Mouse (Mus musculus) neural tube, embryonic 13.5 days (tissue): ENCODE results near the gene Oit3. TPM values are rescaled to one million over a fixed set of nuclear protein-coding genes. Genes with fewer than 3 reads are reported as not detected.
"Not testable (repeated sequence)": the region's sequence is repeated elsewhere in the genome, so short reads cannot be mapped to it uniquely, and the experiment has no call there.

Source experiments
- ATAC-seq: fragments of 200-750 bp; cut with Nextera tagmentation; 2 replicates; pipeline ENCODE4 v1.8.0; 2017; ENCODE audit warnings: low read depth, mild to moderate bottlenecking, moderate TSS enrichment, moderate library complexity
- H3K27ac ChIP-seq: fragments of 300-500 bp; sonication (generic); replicated peaks from 2 replicates; pipeline ENCODE4 v1.5.1; 2015; ENCODE audit warnings: moderate library complexity, mild to moderate bottlenecking, inconsistent platforms
- H3K27me3 ChIP-seq: fragments of 300-500 bp; sonication (generic); 2 replicates; pipeline ENCODE4 v1.6.1; 2015; ENCODE audit warnings: mild to moderate bottlenecking, inconsistent platforms
- H3K36me3 ChIP-seq: fragments of 300-500 bp; sonication (generic); 2 replicates; pipeline ENCODE4 v1.6.1; 2015; ENCODE audit warnings: mild to moderate bottlenecking, inconsistent platforms
- H3K4me1 ChIP-seq: fragments of 300-500 bp; sonication (generic); replicated peaks from 2 replicates; pipeline ENCODE4 v1.6.1; 2015; ENCODE audit warnings: inconsistent platforms
- H3K4me2 ChIP-seq: fragments of 300-500 bp; sonication (generic); 2 replicates; pipeline ENCODE4 v1.6.1; 2015; ENCODE audit warnings: inconsistent platforms, mild to moderate bottlenecking, moderate library complexity
- H3K4me3 ChIP-seq: fragments of 300-500 bp; sonication (generic); 2 replicates; pipeline ENCODE4 v1.5.1; 2015; ENCODE audit warnings: mild to moderate bottlenecking, inconsistent platforms
- H3K9ac ChIP-seq: fragments of 300-500 bp; sonication (generic); 2 replicates; pipeline ENCODE4 v1.6.1; 2015; ENCODE audit warnings: moderate library complexity, mild to moderate bottlenecking, inconsistent platforms
- H3K9me3 ChIP-seq: fragments of 300-500 bp; sonication (generic); 2 replicates; pipeline ENCODE4 v1.6.1; 2016; ENCODE audit warnings: inconsistent platforms
- WGBS: fragments of 180-500 bp; shearing (Covaris S2); methylation state at CpG from one replicate; pipeline ENCODE4 v1.1.7; 2015; 5-methylcytosine and 5-hydroxymethylcytosine counted together
- polyA plus RNA-seq: library from polyadenylated mRNA; unstranded; fragments of >200 nt; fragmentation: Nextera tagmentation; extraction: Ambion mirVana; gene quantifications from 2 replicates; pipeline ENCODE4 v1.2.1, GENCODE M21; 2015

Gene Oit3
- polyA plus RNA-seq, 1 experiment from 2014 or later, result 0.20 TPM

- Histone ChIP-seq H3K4me2 (no peak overlapping the region), H3K36me3 (no peaks in the 10 kb centered on the region), H3K4me3 (no peak overlapping the region), H3K27me3 (no peaks in the 10 kb centered on the region), H3K9me3 (no peaks in the 10 kb centered on the region), H3K9ac (no peak overlapping the region), H3K4me1 (peaks cover 6% of the 10 kb centered on the region), H3K27ac (no peak overlapping the region)
- 85% methylated on average over 4 of the region's 4 CpGs for WGBS
- no peak for ATAC-seq
Measured at GRCm38 (mm10) chr10:59426371-59426770, 15.2 kb downstream of the Oit3 start.

GRCm38 (mm10) chr10:59425369-59425768 lies 16.2 kb downstream of the Oit3 start:
- Histone ChIP-seq H3K4me2 (no peak overlapping the region), H3K4me1 (peaks cover 6% of the 10 kb centered on the region), H3K9me3 (no peaks in the 10 kb centered on the region), H3K9ac (no peak overlapping the region), H3K4me3 (no peak overlapping the region), H3K27me3 (no peaks in the 10 kb centered on the region), H3K36me3 (no peaks in the 10 kb centered on the region), H3K27ac (no peak overlapping the region)
- ATAC-seq, result no peak
- WGBS, result 90% methylated on average over 7 of the region's 7 CpGs

GRCm38 (mm10) chr10:59424453-59424852 lies 17.1 kb downstream of the Oit3 start:
- no peak for ATAC-seq
- Histone ChIP-seq H3K9me3 (no peaks in the 10 kb centered on the region), H3K36me3 (no peaks in the 10 kb centered on the region), H3K4me1 (peaks cover 2% of the 10 kb centered on the region), H3K27me3 (no peaks in the 10 kb centered on the region), H3K9ac (no peak overlapping the region), H3K4me3 (no peak overlapping the region), H3K27ac (no peak overlapping the region), H3K4me2 (no peak overlapping the region)
- WGBS, result 67% methylated on average over 3 of the region's 3 CpGs

- Histone ChIP-seq H3K9me3 (no peaks in the 10 kb centered on the region), H3K4me3 (no peak overlapping the region), H3K4me2 (no peak overlapping the region), H3K9ac (no peak overlapping the region), H3K27ac (no peak overlapping the region), H3K4me1 (no peaks in the 10 kb centered on the region), H3K36me3 (no peaks in the 10 kb centered on the region), H3K27me3 (no peaks in the 10 kb centered on the region)
- whole genome bisulfite sequencing, result 87% methylated on average over 4 of the region's 4 CpGs
- no peak for ATAC-seq
Measured at GRCm38 (mm10) chr10:59419516-59419915, 22.1 kb downstream of the Oit3 start.

- no peaks in the 10 kb centered on the region for H3K9me3 ChIP-seq
- H3K27me3 ChIP-seq, result no peaks in the 10 kb centered on the region
- WGBS, result 90% methylated on average over 3 of the region's 3 CpGs
- no peak overlapping the region for H3K4me2 ChIP-seq
- no peak overlapping the region for H3K9ac ChIP-seq
- no peak overlapping the region for H3K27ac ChIP-seq
- H3K4me1 ChIP-seq, result no peaks in the 10 kb centered on the region
- H3K4me3 ChIP-seq, result no peak overlapping the region
- no peak for ATAC-seq
- H3K36me3 ChIP-seq, result no peaks in the 10 kb centered on the region
Measured at GRCm38 (mm10) chr10:59416623-59417022, 25.0 kb downstream of the Oit3 start.

- no peaks in the 10 kb centered on the region for H3K9me3 ChIP-seq
- H3K4me1 ChIP-seq, result no peaks in the 10 kb centered on the region
- H3K36me3 ChIP-seq, result no peaks in the 10 kb centered on the region
- WGBS, result 93% methylated on average over 4 of the region's 4 CpGs
- no peak overlapping the region for H3K9ac ChIP-seq
- H3K27me3 ChIP-seq, result no peaks in the 10 kb centered on the region
- H3K4me3 ChIP-seq, result no peak overlapping the region
- no peak for ATAC-seq
- H3K4me2 ChIP-seq, result no peak overlapping the region
- no peak overlapping the region for H3K27ac ChIP-seq
Measured at GRCm38 (mm10) chr10:59413711-59414110, 27.9 kb downstream of the Oit3 start.

GRCm38 (mm10) chr10:59410264-59410663 lies 31.3 kb downstream of the Oit3 start:
- ATAC-seq, result no peak
- 81% methylated on average over 12 of the region's 12 CpGs for WGBS
- no peaks in the 10 kb centered on the region for H3K36me3 ChIP-seq

GRCm38 (mm10) chr10:59408499-59408898 lies 33.1 kb downstream of the Oit3 start:
- 50% methylated on average over 6 of the region's 6 CpGs for WGBS
- no peak for ATAC-seq
- peaks cover 4% of the 10 kb centered on the region; the same call in 1 of the 2 replicates for H3K4me1 ChIP-seq

More at GRCm38 (mm10) chr10:59410264-59410663, 31.3 kb downstream of the Oit3 start:
- Histone ChIP-seq H3K4me1 (peaks cover 4% of the 10 kb centered on the region; the same call in 1 of the 2 replicates), H3K9me3 (no peaks in the 10 kb centered on the region), H3K27me3 (no peaks in the 10 kb centered on the region), H3K4me3 (no peak overlapping the region), H3K9ac (no peak overlapping the region), H3K4me2 (no peak overlapping the region), H3K27ac (no peak overlapping the region)

GRCm38 (mm10) chr10:59403793-59404149 lies 37.8 kb downstream of the Oit3 start:
- Histone ChIP-seq H3K4me3 (no peak overlapping the region), H3K4me2 (no peak overlapping the region), H3K27me3 (no peaks in the 10 kb centered on the region), H3K27ac (no peak overlapping the region), H3K9ac (no peak overlapping the region), H3K4me1 (peaks cover 4% of the 10 kb centered on the region; the same call in 1 of the 2 replicates), H3K36me3 (no peaks in the 10 kb centered on the region), H3K9me3 (no peaks in the 10 kb centered on the region)
- 80% methylated on average over 10 of the region's 10 CpGs for WGBS
- ATAC-seq, result no peak

More at GRCm38 (mm10) chr10:59408499-59408898, 33.1 kb downstream of the Oit3 start:
- Histone ChIP-seq H3K27me3 (no peaks in the 10 kb centered on the region), H3K4me3 (no peak overlapping the region), H3K9me3 (no peaks in the 10 kb centered on the region), H3K27ac (no peak overlapping the region), H3K9ac (no peak overlapping the region), H3K4me2 (no peak overlapping the region), H3K36me3 (no peaks in the 10 kb centered on the region)

GRCm38 (mm10) chr10:59402899-59403792 lies 38.4 kb downstream of the Oit3 start, which contains the start of gene Pla2g12b:
Pla2g12b (plus strand) TSS chr10:59403660.
- Histone ChIP-seq H3K9me3 (no peaks in the 10 kb centered on the region), H3K9ac (no peak within 1 kb of the TSS), H3K4me1 (peaks cover 4% of the 10 kb centered on the region; the same call in 1 of the 2 replicates), H3K27me3 (no peaks in the 10 kb centered on the region), H3K4me3 (no peak within 1 kb of the TSS), H3K36me3 (no peaks in the 10 kb centered on the region), H3K27ac (no peak within 1 kb of the TSS), H3K4me2 (no peak within 1 kb of the TSS)
- WGBS, result 76% methylated on average over 21 of the region's 21 CpGs
- ATAC-seq, result no peak

- H3K4me1 ChIP-seq, H3K9ac ChIP-seq, H3K27ac ChIP-seq, H3K36me3 ChIP-seq, ATAC-seq, H3K4me3 ChIP-seq, H3K4me2 ChIP-seq, H3K9me3 ChIP-seq, H3K27me3 ChIP-seq: not testable (repeated sequence)
- 84% methylated on average over 13 of the region's 25 CpGs for WGBS
Measured at GRCm38 (mm10) chr10:59395461-59395860, 46.1 kb downstream of the Oit3 start, which contains the start of gene Gm10273. Gm10273 (plus strand) TSS chr10:59395632.

GRCm38 (mm10) chr10:59391907-59392306 lies 49.7 kb downstream of the Oit3 start:
- H3K4me2 ChIP-seq, result no peak overlapping the region
- WGBS, result 70% methylated on average over 4 of the region's 4 CpGs
- no peak for ATAC-seq

More at GRCm38 (mm10) chr10:59391907-59392306, 49.7 kb downstream of the Oit3 start:
- Histone ChIP-seq H3K27ac (no peak overlapping the region), H3K27me3 (no peaks in the 10 kb centered on the region), H3K4me3 (no peak overlapping the region), H3K9ac (no peak overlapping the region), H3K36me3 (no peaks in the 10 kb centered on the region), H3K4me1 (no peaks in the 10 kb centered on the region), H3K9me3 (peaks cover 13% of the 10 kb centered on the region)
